Mouse (Mus musculus) intestine, postnatal 0 days (tissue): ENCODE measurements around the gene Ndel1. TPM values are rescaled to one million over a fixed set of nuclear protein-coding genes. Genes with fewer than 3 reads are reported as not detected.
A peak's percentile ranks its signal among the peaks of the same experiment; 100 is the strongest.

Experiments
- ATAC-seq: fragments of 200-750 bp; cut with Nextera tagmentation; 2 replicates; pipeline ENCODE4 v1.8.0; 2017; ENCODE audit warnings: mild to moderate bottlenecking, moderate TSS enrichment, moderate library complexity
- H3K27ac ChIP-seq: fragments of 300-500 bp; sonication (generic); 2 replicates; pipeline ENCODE4 v1.5.1; 2014; ENCODE audit warnings: mild to moderate bottlenecking, low read depth, low read length, moderate library complexity
- H3K27me3 ChIP-seq: fragments of 300-500 bp; sonication (generic); replicated peaks from 2 replicates; pipeline ENCODE4 v1.6.1; 2014; ENCODE audit warnings: low read length, mixed read lengths; ENCODE audit not compliant: control insufficient read depth, insufficient read depth
- H3K36me3 ChIP-seq: fragments of 300-500 bp; sonication (generic); 2 replicates; pipeline ENCODE4 v1.6.1; 2014; ENCODE audit warnings: mild to moderate bottlenecking, moderate library complexity; ENCODE audit not compliant: control insufficient read depth, insufficient read depth
- H3K4me1 ChIP-seq: fragments of 300-500 bp; sonication (generic); replicated peaks from 2 replicates; pipeline ENCODE4 v1.6.1; 2014; ENCODE audit warnings: antibody characterized with exemption, low read length, mixed read lengths; ENCODE audit not compliant: control insufficient read depth, insufficient read depth
- H3K4me2 ChIP-seq: fragments of 300-500 bp; sonication (generic); replicated peaks from 2 replicates; pipeline ENCODE4 v1.6.1; 2014; ENCODE audit warnings: low read depth, mild to moderate bottlenecking, moderate library complexity
- H3K4me3 ChIP-seq: fragments of 300-500 bp; sonication (generic); 2 replicates; pipeline ENCODE4 v1.5.1; 2014; ENCODE audit warnings: low read depth, low read length
- H3K9ac ChIP-seq: fragments of 300-500 bp; sonication (generic); 2 replicates; pipeline ENCODE4 v1.6.1; 2014; ENCODE audit warnings: mild to moderate bottlenecking, low read depth, low read length
- H3K9me3 ChIP-seq: fragments of 300-500 bp; sonication (generic); 2 replicates; pipeline ENCODE4 v1.6.1; 2016; ENCODE audit warnings: mixed run types; ENCODE audit not compliant: control insufficient read depth
- CTCF ChIP-seq: sonication (generic); IDR thresholded peaks from 2 replicates; pipeline ENCODE4 v1.5.1; 2016; ENCODE audit warnings: low read depth, mild to moderate bottlenecking, control low read depth, antibody characterized with exemption, moderate library complexity
- WGBS: fragments of 180-500 bp; shearing (Covaris S2); extraction: QIAGEN DNeasy Blood & Tissue Kit; methylation state at CpG from one replicate; pipeline ENCODE4 v1.1.7; 2014; 5-methylcytosine and 5-hydroxymethylcytosine counted together
- polyA plus RNA-seq: library from polyadenylated mRNA; unstranded; fragments of >200 nt; fragmentation: Nextera tagmentation; extraction: Ambion mirVana; gene quantifications from 2 replicates; pipeline ENCODE4 v1.2.1, GENCODE M21; 2015

The Ndel1 gene
- polyA plus RNA-seq, 1 experiment from 2014 or later = 63.6 TPM

DNA sequence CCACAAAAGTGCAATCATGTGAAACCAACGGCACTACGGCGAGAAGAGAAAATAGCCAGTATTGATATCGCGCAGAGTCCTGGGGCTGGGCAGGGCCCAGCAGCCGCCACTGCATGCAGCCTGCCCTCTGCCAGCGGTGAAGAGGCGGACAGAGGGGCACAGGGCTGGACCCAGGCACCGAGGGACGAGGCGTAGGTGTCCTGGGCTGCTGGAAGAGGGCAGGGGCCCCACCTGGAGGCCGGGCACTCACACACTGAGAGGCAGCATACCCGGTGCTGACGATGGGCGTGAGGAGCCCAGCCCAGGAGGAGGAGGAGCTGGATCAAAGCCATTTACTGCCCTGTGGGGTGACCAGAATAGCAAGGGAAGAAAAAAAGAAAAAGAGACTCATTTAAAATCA is 49.3 kb downstream of the Ndel1 start:
- Histone ChIP-seq H3K27me3 (no peaks in the 10 kb centered on the region), H3K36me3 (peaks cover 69% of the 10 kb centered on the region), H3K9ac (no peak overlapping the region), H3K4me3 (no peak overlapping the region), H3K27ac (no peak overlapping the region), H3K4me1 (no peaks in the 10 kb centered on the region), H3K9me3 (no peaks in the 10 kb centered on the region), H3K4me2 (no peak overlapping the region)
- WGBS = 72% methylated on average over 15 of the region's 15 CpGs
- TF ChIP-seq CTCF = no peak
- no peak for ATAC-seq

DNA sequence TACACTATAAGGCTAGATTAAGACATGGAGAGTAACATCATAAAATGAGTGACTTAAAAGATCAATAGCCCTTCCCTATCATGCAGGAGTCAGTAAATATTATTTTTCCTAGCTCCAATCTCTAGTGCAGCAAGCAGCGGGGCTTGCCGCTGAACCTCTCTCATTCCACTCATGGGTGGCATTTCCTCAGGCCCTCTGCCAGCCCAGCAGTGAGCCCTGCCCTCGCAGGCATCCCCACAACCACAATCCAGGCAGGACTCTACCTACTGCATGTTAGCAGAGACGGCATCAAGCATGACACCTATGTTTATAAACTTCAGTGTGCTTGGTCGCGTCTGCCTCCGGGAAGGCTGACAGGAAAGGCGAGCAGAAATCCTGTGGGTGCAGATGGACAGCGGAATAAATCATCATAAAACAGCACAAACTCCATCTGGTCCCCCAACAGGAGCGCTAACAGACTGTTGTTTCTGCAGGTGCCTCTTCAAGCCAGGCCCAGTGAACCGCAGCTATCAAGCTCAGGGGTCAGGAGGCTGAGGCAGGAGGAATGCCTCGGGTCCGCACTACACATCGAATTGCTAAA is 52.3 kb downstream of the Ndel1 start:
- WGBS = 71% methylated on average over 14 of the region's 14 CpGs
- TF ChIP-seq CTCF = no peak
- H3K36me3 ChIP-seq = peaks cover 62% of the 10 kb centered on the region

DNA sequence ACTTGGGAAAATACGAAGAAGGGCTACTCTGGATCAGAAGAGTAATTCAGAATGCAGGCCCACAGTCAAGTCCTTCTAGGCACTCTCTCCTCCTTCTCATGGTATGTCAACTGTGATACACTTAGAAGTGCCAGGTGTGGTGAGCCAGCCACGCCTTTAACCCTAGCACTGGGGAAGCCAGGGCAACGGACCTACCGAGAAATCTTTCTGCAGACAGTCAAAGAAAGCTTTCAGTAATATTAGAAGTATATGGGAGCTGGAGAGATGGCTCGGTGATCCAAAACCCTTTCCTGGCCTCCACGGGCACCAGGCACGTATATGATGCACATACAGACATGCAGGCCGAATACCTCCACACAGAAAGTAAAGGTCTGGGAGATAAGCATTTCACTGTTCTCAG is 53.2 kb downstream of the Ndel1 start:
- H3K4me1 ChIP-seq = no peaks in the 10 kb centered on the region
- 76% methylated on average over 8 of the region's 8 CpGs for whole genome bisulfite sequencing
- no peaks in the 10 kb centered on the region for H3K9me3 ChIP-seq
- H3K27me3 ChIP-seq = no peaks in the 10 kb centered on the region
- no peak for TF ChIP-seq CTCF
- peaks cover 65% of the 10 kb centered on the region for H3K36me3 ChIP-seq
- no peak overlapping the region for H3K4me3 ChIP-seq
- H3K27ac ChIP-seq = no peak overlapping the region
- H3K4me2 ChIP-seq = no peak overlapping the region
- ATAC-seq = no peak
- no peak overlapping the region for H3K9ac ChIP-seq

More for the DNA sequence above, 52.3 kb downstream of the Ndel1 start:
- no peak for ATAC-seq
- Histone ChIP-seq H3K4me2 (no peak overlapping the region), H3K27me3 (no peaks in the 10 kb centered on the region), H3K4me1 (no peaks in the 10 kb centered on the region), H3K9me3 (no peaks in the 10 kb centered on the region), H3K9ac (no peak overlapping the region), H3K27ac (no peak overlapping the region), H3K4me3 (no peak overlapping the region)

DNA sequence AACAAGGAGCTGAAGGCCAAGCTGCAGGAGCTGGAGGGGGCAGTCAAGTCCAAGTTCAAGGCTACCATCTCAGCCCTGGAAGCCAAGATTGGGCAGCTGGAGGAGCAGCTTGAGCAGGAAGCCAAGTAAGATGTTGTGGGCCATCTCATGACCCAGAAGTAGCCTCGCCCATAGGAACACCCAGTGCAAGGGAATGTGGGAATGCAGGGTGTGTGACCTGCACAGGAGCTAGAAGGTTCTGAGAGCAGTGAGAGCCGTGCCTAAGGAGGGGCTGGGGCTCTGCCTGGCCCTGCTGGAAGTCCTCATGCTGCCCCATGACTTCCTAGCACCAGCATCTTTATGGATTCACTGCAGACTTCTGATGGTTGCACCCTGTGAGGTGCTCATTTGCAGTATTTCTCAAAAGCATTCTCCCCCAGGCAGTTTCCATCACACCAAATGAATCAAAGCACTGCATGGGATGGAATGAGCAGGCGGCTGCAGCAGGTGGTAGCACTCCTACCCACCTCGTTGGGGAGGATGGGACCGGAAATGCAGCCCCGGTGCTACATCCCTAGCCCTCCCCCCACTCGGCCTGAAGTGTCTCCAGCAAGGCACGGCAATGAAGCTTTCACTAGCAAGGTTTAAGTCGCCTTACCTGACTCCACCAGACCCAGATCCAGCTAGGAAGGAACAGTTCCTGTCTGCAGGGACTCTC is 59.6 kb downstream of the Ndel1 start:
- no peak for ATAC-seq
- Histone ChIP-seq H3K4me1 (no peaks in the 10 kb centered on the region), H3K27ac (no peak overlapping the region; the same call in 1 of the 2 replicates), H3K9ac (no peak overlapping the region), H3K9me3 (no peaks in the 10 kb centered on the region), H3K4me2 (no peak overlapping the region), H3K27me3 (no peaks in the 10 kb centered on the region), H3K4me3 (no peak overlapping the region), H3K36me3 (peaks cover 74% of the 10 kb centered on the region)
- 79% methylated on average over 9 of the region's 9 CpGs for WGBS
- TF ChIP-seq CTCF = no peak

DNA sequence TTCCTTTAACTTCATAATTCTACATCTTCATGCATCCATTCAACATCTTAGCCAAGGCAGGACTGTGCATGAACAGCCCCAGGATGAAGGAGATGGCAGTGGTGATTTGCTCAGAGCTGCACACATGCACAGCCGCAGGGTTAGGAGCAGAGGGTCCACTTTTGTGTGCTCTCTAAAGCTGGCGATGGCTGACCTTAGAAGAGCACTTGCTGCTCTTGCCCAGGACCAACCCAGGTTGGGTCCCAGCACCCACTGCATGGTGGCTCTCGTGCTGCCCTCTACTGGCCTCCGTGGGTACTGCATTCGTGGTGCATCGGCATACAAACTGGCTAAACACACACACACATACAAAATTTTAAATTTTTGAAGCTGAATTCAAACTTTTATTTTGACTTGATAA is 63.9 kb downstream of the Ndel1 start:
- ATAC-seq = 0 out of 2 replicates have a peak, but pooled peaks have one; percentile 16

DNA sequence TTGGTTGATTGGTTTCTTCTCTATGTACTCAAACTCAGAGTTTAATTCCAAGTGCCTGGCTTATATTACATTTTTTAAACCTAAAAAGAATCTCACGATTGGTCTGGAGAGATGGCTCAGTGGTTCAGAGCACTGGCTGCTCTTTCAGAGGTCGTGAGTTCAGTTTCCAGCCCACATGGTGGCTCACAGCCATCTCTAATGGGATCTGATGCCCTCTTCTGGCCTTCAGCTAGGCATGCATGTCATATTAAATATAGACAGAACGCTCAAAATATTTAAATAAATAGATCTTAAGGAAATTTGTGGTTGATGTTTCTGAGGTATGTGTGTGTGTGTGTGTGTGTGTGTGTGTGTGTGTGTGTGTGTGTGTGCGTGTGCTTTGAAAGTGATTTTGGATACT is 66.5 kb downstream of the Ndel1 start:
- Histone ChIP-seq H3K9ac (no peak overlapping the region), H3K27ac (no peak overlapping the region), H3K4me1 (no peaks in the 10 kb centered on the region), H3K9me3 (no peaks in the 10 kb centered on the region), H3K4me3 (no peak overlapping the region), H3K36me3 (peaks cover 50% of the 10 kb centered on the region), H3K27me3 (no peaks in the 10 kb centered on the region), H3K4me2 (no peak overlapping the region)
- WGBS = 65% methylated on average over 4 of the region's 4 CpGs
- peak; percentile 62 for TF ChIP-seq CTCF
- no peak for ATAC-seq

More for the DNA sequence above, 63.9 kb downstream of the Ndel1 start:
- TF ChIP-seq CTCF = peak; percentile 91
- Histone ChIP-seq H3K4me1 (no peaks in the 10 kb centered on the region), H3K36me3 (peaks cover 60% of the 10 kb centered on the region), H3K9me3 (no peaks in the 10 kb centered on the region), H3K27me3 (no peaks in the 10 kb centered on the region), H3K4me2 (no peak overlapping the region), H3K27ac (no peak overlapping the region), H3K9ac (no peak overlapping the region), H3K4me3 (no peak overlapping the region)
- WGBS = 36% methylated on average over 6 of the region's 6 CpGs
